Mouse (Mus musculus) granulocyte monocyte progenitor cell, adult 5-6 weeks (primary cell): ENCODE data around the gene Slc6a15. TPM values are rescaled to one million over a fixed set of nuclear protein-coding genes. Genes with fewer than 3 reads are reported as not detected.

Source experiments
- ATAC-seq: replicated peaks from 2 replicates; pipeline ENCODE4 v1.8.0; 2016; ENCODE audit warnings: mild to moderate bottlenecking, moderate TSS enrichment, inconsistent platforms; ENCODE audit not compliant: poor library complexity, severe bottlenecking
- total RNA-seq, 2 experiments: library from RNA; stranded (forward) in 1 of 2; stranded (reverse) in 1 of 2; fragments of 200-712, 200-1000 nt in 1 of 2; fragments of >200 nt in 1 of 2; fragmentation: Nextera tagmentation in 1 of 2; gene quantifications; 2 replicates each; pipeline ENCODE4 v1.2.3; 2014 to 2017

Gene Slc6a15
- total RNA-seq (2014; fragmentation: Nextera tagmentation) (0.19 TPM in 1 of 2 replicates, not detected in the other), total RNA-seq (2017) (0.77 and 1.1 TPM in 2 replicates)

DNA sequence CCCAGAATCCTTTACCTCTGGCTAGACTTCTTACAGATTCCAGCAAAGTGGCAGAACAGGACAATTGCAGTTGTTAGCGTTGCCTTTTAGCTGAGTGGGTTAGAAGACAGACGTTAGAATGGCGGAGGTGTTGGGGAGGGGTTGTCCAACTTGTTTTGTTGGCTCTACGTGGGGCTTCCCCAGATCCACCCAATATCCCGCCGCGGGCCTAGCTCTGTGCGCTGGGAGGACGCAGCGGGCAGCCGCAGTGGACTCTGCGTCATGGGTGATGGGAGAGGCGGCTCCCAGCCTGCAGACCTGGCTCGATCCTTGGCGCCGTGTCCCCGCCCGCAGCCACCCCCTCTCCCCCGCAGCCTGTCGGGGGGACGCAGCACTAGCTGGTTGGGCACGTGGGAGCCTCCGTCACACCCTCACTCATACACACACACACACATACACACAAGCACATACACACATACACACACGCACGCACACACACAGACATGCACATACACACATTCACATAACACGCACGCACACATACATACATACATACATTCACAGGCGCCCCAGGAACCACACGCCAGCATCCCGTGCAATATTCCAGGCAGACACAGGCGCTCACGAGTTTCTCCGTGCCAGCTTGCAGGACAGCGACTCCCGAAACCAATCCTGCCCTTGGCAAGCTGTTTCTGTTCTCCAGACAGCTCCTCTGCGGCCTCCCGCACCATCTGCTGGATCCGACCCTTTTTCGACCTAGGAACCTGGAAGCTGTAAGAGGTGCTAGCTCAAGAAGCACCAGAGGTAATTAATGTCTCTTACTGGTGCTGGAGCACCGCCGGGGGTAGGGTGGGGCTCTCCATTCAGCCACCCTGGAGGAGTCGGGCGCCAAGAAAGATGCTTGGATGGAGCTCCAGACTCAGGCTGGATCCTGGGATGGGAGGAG lies at the start of gene Slc6a15:
Gene Slc6a15, plus strand, starts transcription at position 413 of the 925 bp plus-strand sequence.
- ATAC-seq: peak; percentile 46

DNA sequence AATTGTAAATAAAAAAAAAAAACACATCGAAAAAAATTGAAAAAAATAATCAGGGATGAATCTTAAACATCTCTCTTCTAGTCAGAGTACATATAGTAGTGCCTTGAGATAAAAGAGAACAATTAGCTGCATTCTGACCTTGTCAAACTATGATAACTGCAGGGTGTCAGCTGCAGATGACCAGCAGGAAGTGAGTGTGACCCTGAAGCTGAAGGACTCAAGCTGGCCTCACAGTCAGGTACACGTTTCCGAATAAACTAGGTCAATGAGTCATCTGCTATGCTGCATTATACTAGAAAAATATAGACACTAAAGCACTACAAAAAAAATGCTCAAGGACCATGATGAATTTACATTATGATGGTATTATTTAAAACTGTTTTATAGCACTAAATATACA lies 45.6 kb upstream of the Slc6a15 start:
- ATAC-seq: no peak

- ATAC-seq: no peak
Measured at GRCm38 (mm10) chr10:103323386-103323785, 44.2 kb upstream of the Slc6a15 start.

- ATAC-seq: no peak
Measured at GRCm38 (mm10) chr10:103334306-103334705, 33.3 kb upstream of the Slc6a15 start.

DNA sequence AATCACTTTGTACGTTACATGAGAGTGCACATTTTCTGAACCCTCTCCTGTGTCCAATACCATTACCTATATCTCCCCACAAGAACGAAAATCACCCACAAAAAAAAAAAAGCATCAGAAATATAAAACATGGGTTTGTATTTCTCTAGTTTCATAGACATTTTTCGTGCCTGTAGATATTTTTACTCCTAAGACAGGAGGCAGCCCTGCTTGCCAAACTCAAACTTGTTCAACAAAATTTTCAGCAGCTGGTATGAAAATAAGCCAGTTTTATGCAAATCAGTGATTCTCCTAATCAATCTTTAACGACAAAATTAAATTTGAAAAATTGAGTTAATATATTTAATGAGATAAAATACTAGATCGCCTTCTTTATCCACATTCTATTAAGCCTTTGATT lies 27.7 kb upstream of the Slc6a15 start:
- ATAC-seq: no peak

GRCm38 (mm10) chr10:103346797-103347196 lies 20.8 kb upstream of the Slc6a15 start:
- ATAC-seq: no peak

DNA sequence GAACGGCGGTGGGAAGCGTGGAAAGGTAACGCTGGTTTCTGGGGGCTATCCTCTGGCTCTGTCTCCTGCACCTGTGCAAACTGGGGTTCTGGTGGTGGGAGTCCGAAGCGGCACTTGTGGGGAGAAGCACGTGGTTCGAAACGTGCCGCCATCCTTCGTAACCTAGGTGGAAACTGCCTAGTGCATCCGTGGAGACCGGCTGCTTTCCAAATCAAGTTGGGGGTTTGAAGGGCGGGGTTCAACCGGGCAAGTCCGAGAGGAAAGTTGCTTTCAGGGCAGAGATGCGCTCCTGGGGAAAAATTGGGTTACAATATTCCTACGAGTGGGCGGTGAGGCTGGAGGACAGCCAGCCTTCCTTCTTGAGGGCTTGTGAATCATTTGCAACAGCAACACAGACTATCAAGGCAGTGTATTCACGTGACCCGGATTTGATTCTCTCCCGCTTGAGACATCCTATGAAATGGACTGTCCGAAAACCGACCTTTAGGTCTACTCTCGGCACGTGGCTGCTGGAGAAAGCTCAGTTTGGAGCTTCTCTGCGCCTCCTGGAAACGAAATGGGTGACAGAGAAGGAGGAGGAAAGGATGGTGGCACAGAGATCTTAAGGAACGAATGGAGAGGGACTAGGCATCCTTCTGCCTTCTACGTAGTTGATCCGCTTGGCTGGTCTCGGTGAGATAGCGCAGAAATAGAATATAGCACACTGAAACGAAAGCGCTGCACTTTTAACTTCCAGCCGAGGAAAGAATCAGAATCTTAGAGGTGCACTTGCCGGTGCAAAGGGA lies 905 bp downstream of the Slc6a15 start:
- peak; percentile 23 for ATAC-seq

DNA sequence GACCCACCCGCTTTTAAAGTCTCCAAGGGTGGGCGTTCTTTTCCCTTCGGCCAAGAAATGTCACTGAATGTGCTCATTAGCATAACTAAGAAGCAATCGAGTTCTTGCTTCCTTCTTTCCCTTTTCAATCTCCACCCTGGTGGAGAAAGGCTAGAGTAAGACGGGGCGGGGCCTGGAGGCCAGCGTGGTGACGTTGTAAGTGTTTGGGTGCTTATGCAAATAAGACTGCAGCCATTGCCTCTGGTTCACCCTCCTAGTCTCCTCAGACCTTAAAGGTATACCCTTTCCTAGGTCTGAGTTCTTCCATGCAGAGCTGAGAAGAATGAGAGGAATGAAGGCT lies 1.5 kb downstream of the Slc6a15 start:
- peak; percentile 93 for ATAC-seq

DNA sequence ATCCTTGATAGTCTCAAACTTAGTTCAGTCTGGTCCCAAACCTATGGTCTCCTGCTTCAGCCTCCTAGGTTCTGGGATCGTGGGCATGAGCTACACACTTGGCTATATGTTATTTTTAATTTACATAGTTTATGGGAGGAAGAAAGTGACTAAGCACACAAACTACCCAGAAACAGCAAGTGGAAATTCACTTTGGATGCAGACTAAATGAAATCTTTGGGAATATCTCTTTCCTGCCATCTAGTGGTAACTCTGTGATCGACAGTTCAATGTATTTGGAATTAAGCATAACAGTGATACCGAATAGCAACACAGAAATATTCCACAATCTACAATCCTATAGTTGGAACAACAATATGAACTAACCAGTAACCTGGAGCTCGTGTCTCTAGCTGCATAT lies 34.6 kb downstream of the Slc6a15 start:
- ATAC-seq: peak; percentile 59

- no peak for ATAC-seq
Measured at GRCm38 (mm10) chr10:103427717-103428116, 60.1 kb downstream of the Slc6a15 start.

- ATAC-seq: no peak
Measured at GRCm38 (mm10) chr10:103442588-103442987, 75.0 kb downstream of the Slc6a15 start.

- peak; percentile 84 for ATAC-seq
Measured at GRCm38 (mm10) chr10:103443070-103443469, 75.5 kb downstream of the Slc6a15 start.

DNA sequence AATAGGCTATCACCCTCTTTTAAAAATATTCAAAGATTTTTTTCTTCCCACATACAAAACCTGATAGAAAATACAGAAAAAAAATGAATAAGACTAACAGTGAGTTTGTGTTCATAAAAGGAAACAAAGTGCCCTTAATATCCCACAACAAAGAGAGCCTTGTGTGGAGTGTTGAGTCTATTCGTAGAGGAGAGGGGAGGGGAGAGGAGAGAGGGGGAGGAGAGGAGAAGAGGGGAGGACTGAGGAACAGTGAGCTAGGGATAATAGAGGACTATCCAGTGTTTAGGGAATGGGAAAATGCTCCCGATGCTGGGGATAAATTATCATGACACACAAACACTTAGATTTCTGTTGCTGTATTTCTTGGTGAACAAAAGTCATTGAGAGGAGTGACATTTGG lies 80.8 kb downstream of the Slc6a15 start:
- ATAC-seq: no peak

DNA sequence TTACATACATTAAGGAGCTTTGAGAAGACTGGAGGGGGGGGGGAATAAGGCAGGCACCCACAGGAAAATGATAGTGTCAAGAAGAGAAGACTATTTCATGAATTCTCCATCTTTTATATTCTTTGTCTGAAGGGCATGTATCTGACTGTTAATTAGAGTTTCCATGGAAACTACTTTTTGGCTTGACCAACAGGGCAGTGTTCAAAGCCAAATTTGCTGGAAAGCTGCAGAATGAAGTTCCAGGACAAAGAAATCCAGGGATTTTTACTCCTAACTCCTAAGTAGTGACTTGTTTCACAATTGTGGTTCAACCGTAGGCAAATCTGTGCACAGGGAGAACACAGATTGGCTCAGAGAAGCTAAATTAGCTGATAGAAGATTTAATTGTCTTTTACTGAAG lies 90.3 kb downstream of the Slc6a15 start:
- ATAC-seq: no peak

Other genes with a start within 250 kb of the Slc6a15 start
- not detected in 2 replicates for gene Lrriq1, start 131.5 kb upstream of the Slc6a15 start, total RNA-seq (2014; fragmentation: Nextera tagmentation)
- not detected in 2 replicates for gene Lrriq1, start 131.5 kb upstream of the Slc6a15 start, total RNA-seq (2017)